Mouse (Mus musculus): Measurements from ENCODE around the gene Ceacam1. TPM values are rescaled to one million over a fixed set of nuclear protein-coding genes. Genes with fewer than 3 reads are reported as not detected.

Ceacam1 gene
- polyA plus RNA-seq, 1 experiment from 2014 or later = 0.92 TPM

- WGBS = 82% methylated on average over 8 of the region's 8 CpGs
Observed at GRCm38 (mm10) chr7:25419536-25419935, 57.9 kb downstream of the Ceacam1 start.

GRCm38 (mm10) chr7:25417597-25417996 is 59.8 kb downstream of the Ceacam1 start:
- H3K4me1 ChIP-seq (replicated peaks) = peaks cover 6% of the 10 kb centered on the region
- H3K36me3 ChIP-seq = no peaks in the 10 kb centered on the region
- H3K27me3 ChIP-seq (ENCODE audit: insufficient read depth, poor library complexity, severe bottlenecking) = peaks cover 13% of the 10 kb centered on the region
- 76% methylated on average over 1 of the region's 1 CpGs for WGBS
- no peak overlapping the region for H3K4me3 ChIP-seq
- H3K9me3 ChIP-seq = no peaks in the 10 kb centered on the region
- peak; percentile 30 for DNase-seq (ENCODE audit: low spot score)
- no peak overlapping the region for H3K27ac ChIP-seq

More at GRCm38 (mm10) chr7:25419536-25419935, 57.9 kb downstream of the Ceacam1 start:
- Histone ChIP-seq H3K4me1 (replicated peaks) (peaks cover 7% of the 10 kb centered on the region; the same call in 1 of the 2 replicates), H3K36me3 (no peaks in the 10 kb centered on the region), H3K4me3 (no peak overlapping the region), H3K27ac (no peak overlapping the region), H3K27me3 (ENCODE audit: insufficient read depth, poor library complexity, severe bottlenecking) (peaks cover 26% of the 10 kb centered on the region), H3K9me3 (no peaks in the 10 kb centered on the region)
- no peak for DNase-seq (ENCODE audit: low spot score)

GRCm38 (mm10) chr7:25412833-25413441 is 64.5 kb downstream of the Ceacam1 start, which contains the start of gene Cxcl17:
TSS of gene Cxcl17 (minus strand) at chr7:25412886.
- Histone ChIP-seq H3K36me3 (no peaks in the 10 kb centered on the region), H3K9me3 (no peaks in the 10 kb centered on the region)
- WGBS = 45% methylated on average over 7 of the region's 7 CpGs

GRCm38 (mm10) chr7:25411861-25412260 is 65.5 kb downstream of the Ceacam1 start:
- Histone ChIP-seq H3K4me1 (replicated peaks) (peaks cover 3% of the 10 kb centered on the region), H3K4me3 (no peak overlapping the region), H3K27me3 (ENCODE audit: insufficient read depth, poor library complexity, severe bottlenecking) (no peaks in the 10 kb centered on the region), H3K9me3 (no peaks in the 10 kb centered on the region), H3K36me3 (no peaks in the 10 kb centered on the region), H3K27ac (no peak overlapping the region)
- 88% methylated on average over 3 of the region's 3 CpGs for WGBS
- no peak for DNase-seq (ENCODE audit: low spot score)

More at GRCm38 (mm10) chr7:25412833-25413441, 64.5 kb downstream of the Ceacam1 start, which contains the start of gene Cxcl17:
- peaks cover 3% of the 10 kb centered on the region for H3K4me1 ChIP-seq (replicated peaks)
- H3K27me3 ChIP-seq (ENCODE audit: insufficient read depth, poor library complexity, severe bottlenecking) = no peaks in the 10 kb centered on the region
- no peak within 1 kb of the TSS for H3K27ac ChIP-seq
- H3K4me3 ChIP-seq = no peak within 1 kb of the TSS
- DNase-seq (ENCODE audit: low spot score) = no peak

Other genes with a start within 250 kb of the Ceacam1 start
- gene Gsk3a, start 239.8 kb downstream of the Ceacam1 start, polyA plus RNA-seq (2016; fragmentation: Nextera tagmentation; extraction: Ambion mirVana) = 11.6 and 12.5 TPM in 2 replicates
- 8.0 and 8.6 TPM in 2 replicates for gene Erf, start 226.8 kb downstream of the Ceacam1 start, polyA plus RNA-seq (2016; fragmentation: Nextera tagmentation; extraction: Ambion mirVana)
- gene Cic, start 209.9 kb downstream of the Ceacam1 start, polyA plus RNA-seq (2016; fragmentation: Nextera tagmentation; extraction: Ambion mirVana) = 23.2 and 23.5 TPM in 2 replicates
- 271 and 384 TPM in 2 replicates for gene Pafah1b3, start 179.6 kb downstream of the Ceacam1 start, polyA plus RNA-seq (2016; fragmentation: Nextera tagmentation; extraction: Ambion mirVana)
- 1.2 and 2.1 TPM in 2 replicates for gene Prr19, start 176.2 kb downstream of the Ceacam1 start, polyA plus RNA-seq (2016; fragmentation: Nextera tagmentation; extraction: Ambion mirVana)
- 2.5 and 9.1 TPM in 2 replicates for gene Tmem145, start 171.5 kb downstream of the Ceacam1 start, polyA plus RNA-seq (2016; fragmentation: Nextera tagmentation; extraction: Ambion mirVana)
- gene Megf8, start 160.4 kb downstream of the Ceacam1 start, polyA plus RNA-seq (2016; fragmentation: Nextera tagmentation; extraction: Ambion mirVana) = 16.5 and 18.2 TPM in 2 replicates
- gene Cnfn, start 107.9 kb downstream of the Ceacam1 start, polyA plus RNA-seq (2016; fragmentation: Nextera tagmentation; extraction: Ambion mirVana) = not detected in 2 replicates
- gene Lipe, start 78.9 kb downstream of the Ceacam1 start, polyA plus RNA-seq (2016; fragmentation: Nextera tagmentation; extraction: Ambion mirVana) = 6.0 and 8.6 TPM in 2 replicates
- 0.45 and 0.63 TPM in 2 replicates for gene Cxcl17, start 64.7 kb downstream of the Ceacam1 start, polyA plus RNA-seq (2016; fragmentation: Nextera tagmentation; extraction: Ambion mirVana)
- not detected in 2 replicates for gene Ceacam2, start 62.3 kb upstream of the Ceacam1 start, polyA plus RNA-seq (2016; fragmentation: Nextera tagmentation; extraction: Ambion mirVana)
- not detected in 2 replicates for gene Erich4, start 138.3 kb upstream of the Ceacam1 start, polyA plus RNA-seq (2016; fragmentation: Nextera tagmentation; extraction: Ambion mirVana)
- gene Dmac2, start 141.8 kb upstream of the Ceacam1 start, polyA plus RNA-seq (2016; fragmentation: Nextera tagmentation; extraction: Ambion mirVana) = 26.3 and 29.6 TPM in 2 replicates
- gene B3gnt8, start 149.1 kb upstream of the Ceacam1 start, polyA plus RNA-seq (2016; fragmentation: Nextera tagmentation; extraction: Ambion mirVana) = 0.87 and 1.8 TPM in 2 replicates
- gene Bckdha, start 181.4 kb upstream of the Ceacam1 start, polyA plus RNA-seq (2016; fragmentation: Nextera tagmentation; extraction: Ambion mirVana) = 45.3 and 49.4 TPM in 2 replicates
- gene Exosc5, start 181.6 kb upstream of the Ceacam1 start, polyA plus RNA-seq (2016; fragmentation: Nextera tagmentation; extraction: Ambion mirVana) = 75.6 and 76.4 TPM in 2 replicates
- 3.1 and 3.2 TPM in 2 replicates for gene Tmem91, start 197.6 kb upstream of the Ceacam1 start, polyA plus RNA-seq (2016; fragmentation: Nextera tagmentation; extraction: Ambion mirVana)
- gene B9d2, start 203.2 kb upstream of the Ceacam1 start, polyA plus RNA-seq (2016; fragmentation: Nextera tagmentation; extraction: Ambion mirVana) = 38.3 and 44.6 TPM in 2 replicates
- 0.81 and 2.1 TPM in 2 replicates for gene Tgfb1, start 209.4 kb upstream of the Ceacam1 start, polyA plus RNA-seq (2016; fragmentation: Nextera tagmentation; extraction: Ambion mirVana)
- gene Ccdc97, start 241.5 kb upstream of the Ceacam1 start, polyA plus RNA-seq (2016; fragmentation: Nextera tagmentation; extraction: Ambion mirVana) = 32.4 and 44.0 TPM in 2 replicates

Data from hindbrain, embryonic 10.5 days (tissue).